21 mouse cellular contexts compared by ENCODE assay signal in genomic region chr1:55061772-55062171, GRCm38 (mm10).
"Had no signal": no experiment of that assay in that cellular context is flagged by ENCODE, and none has a peak within 500 bp of the region (broad histone marks: within the 10 kb centered on the region; RNA-seq: fewer than 3 reads in every experiment).

No protein-coding gene starts in this region.

- H3K4me2 ChIP-seq: limb, embryonic 12.5 days; limb, embryonic 15.5 days; midbrain, embryonic 12.5 days; midbrain, embryonic 15.5 days; neural tube, embryonic 12.5 days; neural tube, embryonic 15.5 days had no signal

- DNase-seq: kidney, adult 2 months; kidney, postnatal 25 days; layer of hippocampus, postnatal 36 days; lung, adult 2 months; right cerebral cortex, adult 18-20 months; right cerebral cortex, postnatal 14 days; right cerebral cortex, postnatal 4 days; thymus, adult 2 months; thymus, postnatal 14 days had no signal

- H3K27me3 ChIP-seq: limb, embryonic 12.5 days; limb, embryonic 15.5 days; midbrain, embryonic 12.5 days; midbrain, embryonic 15.5 days; neural tube, embryonic 12.5 days; neural tube, embryonic 15.5 days had no signal

- H3K27ac ChIP-seq: kidney, postnatal 0 days; left cerebral cortex, adult 2 months; limb, embryonic 12.5 days; limb, embryonic 15.5 days; macrophage; midbrain, embryonic 12.5 days; midbrain, embryonic 15.5 days; neural tube, embryonic 12.5 days; neural tube, embryonic 15.5 days; stomach, postnatal 0 days had no signal

- ATAC-seq: inflammation-experienced regulatory T-cells, adult 6 months; intestine, embryonic 16.5 days; midbrain, embryonic 15.5 days had no signal

- H3K4me3 ChIP-seq: left cerebral cortex, adult 2 months; limb, embryonic 12.5 days; limb, embryonic 15.5 days; midbrain, embryonic 12.5 days; midbrain, embryonic 15.5 days; neural tube, embryonic 12.5 days; neural tube, embryonic 15.5 days had no signal

- H3K9ac ChIP-seq: limb, embryonic 12.5 days; limb, embryonic 15.5 days; midbrain, embryonic 12.5 days; midbrain, embryonic 15.5 days; neural tube, embryonic 12.5 days; neural tube, embryonic 15.5 days had no signal

- H3K9me3 ChIP-seq: limb, embryonic 12.5 days; limb, embryonic 15.5 days; midbrain, embryonic 12.5 days; midbrain, embryonic 15.5 days; neural tube, embryonic 12.5 days; neural tube, embryonic 15.5 days had no signal

- H3K4me1 ChIP-seq: limb, embryonic 12.5 days; limb, embryonic 15.5 days; midbrain, embryonic 12.5 days; midbrain, embryonic 15.5 days; neural tube, embryonic 12.5 days; neural tube, embryonic 15.5 days had no signal
